Mouse (Mus musculus): ENCODE measurements around the gene Crebl2. TPM values are rescaled to one million over a fixed set of nuclear protein-coding genes. Genes with fewer than 3 reads are reported as not detected.

The Crebl2 gene
- total RNA-seq, 4 experiments from 2014 or later, result 47.1 to 63.4 (median 58.0) TPM

Other genes with a start within 250 kb of the Crebl2 start
- gene Mansc1, start 197.7 kb upstream of the Crebl2 start, total RNA-seq (2022), result 10 to 100 TPM in 1 of 4 experiments, 1 to 10 TPM in 3; 5.4 to 10.2 (median 7.8) TPM
- gene Borcs5, start 190.6 kb upstream of the Crebl2 start, total RNA-seq (2022), result 10 to 100 TPM; 18.4 to 25.8 (median 23.1) TPM
- 10 to 100 TPM; 24.6 to 41.3 (median 32.6) TPM for gene Dusp16, start 37.5 kb upstream of the Crebl2 start, total RNA-seq (2022)
- 1 to 10 TPM; 7.1 to 9.8 (median 7.9) TPM for gene Gpr19, start 68.4 kb downstream of the Crebl2 start, total RNA-seq (2022)
- 10 to 100 TPM; 32.9 to 44.0 (median 37.1) TPM for gene Cdkn1b, start 90.2 kb downstream of the Crebl2 start, total RNA-seq (2022)
- gene Apold1, start 151.6 kb downstream of the Crebl2 start, total RNA-seq (2022), result 1 to 10 TPM; 1.8 to 8.8 (median 2.2) TPM
- 10 to 100 TPM; 68.5 to 72.8 (median 72.4) TPM for gene Ddx47, start 181.5 kb downstream of the Crebl2 start, total RNA-seq (2022)
- gene Gprc5a, start 235.5 kb downstream of the Crebl2 start, total RNA-seq (2022), result under 1 TPM; 0.27 to 0.59 (median 0.41) TPM